Mouse (Mus musculus): Measurements from ENCODE around the gene Rbx1. TPM values are rescaled to one million over a fixed set of nuclear protein-coding genes. Genes with fewer than 3 reads are reported as not detected.

Rbx1 gene
- polyA plus RNA-seq, 1 experiment from 2014 or later: 465 TPM

- H3K9me3 ChIP-seq (ENCODE audit: low read length): no peaks in the 10 kb centered on the region
- no peak overlapping the region for H3K4me2 ChIP-seq (replicated peaks; ENCODE audit: low read depth, low read length)
- TF ChIP-seq CTCF (IDR thresholded peaks at IDR 0.05) (no peak), EP300 (IDR thresholded peaks at IDR 0.05) (no peak)
- H3K4me1 ChIP-seq (ENCODE audit: insufficient read depth, low read depth, low read length): no peaks in the 10 kb centered on the region
- H3K36me3 ChIP-seq (ENCODE audit: insufficient read depth, low read length): peaks cover 19% of the 10 kb centered on the region; the same call in 1 of the 2 replicates
- ATAC-seq (no peak), DNase-seq (ENCODE audit: low spot score) (no peak)
- H3K27me3 ChIP-seq (replicated peaks; ENCODE audit: insufficient read depth, low read length): no peaks in the 10 kb centered on the region
- H3K9ac ChIP-seq (replicated peaks; ENCODE audit: low read depth): no peak overlapping the region
- 83% methylated on average over 2 of the region's 2 CpGs for WGBS
- no peak overlapping the region for H3K4me3 ChIP-seq (ENCODE audit: low read depth, low read length)
- no peak overlapping the region for H3K27ac ChIP-seq (ENCODE audit: low read length)
Measured at GRCm38 (mm10) chr15:81427947-81428346, 38.1 kb upstream of the Rbx1 start.

- ATAC-seq (no peak), DNase-seq (ENCODE audit: low spot score) (no peak)
- no peak overlapping the region for H3K27ac ChIP-seq (ENCODE audit: low read length)
- TF ChIP-seq EP300 (IDR thresholded peaks at IDR 0.05) (no peak), CTCF (IDR thresholded peaks at IDR 0.05) (no peak)
- 95% methylated on average over 1 of the region's 1 CpGs for WGBS
- no peaks in the 10 kb centered on the region for H3K4me1 ChIP-seq (ENCODE audit: insufficient read depth, low read depth, low read length)
- no peaks in the 10 kb centered on the region for H3K27me3 ChIP-seq (replicated peaks; ENCODE audit: insufficient read depth, low read length)
- H3K4me3 ChIP-seq (ENCODE audit: low read depth, low read length): no peak overlapping the region
- no peaks in the 10 kb centered on the region for H3K9me3 ChIP-seq (ENCODE audit: low read length)
- H3K9ac ChIP-seq (replicated peaks; ENCODE audit: low read depth): no peak overlapping the region
- peaks cover 19% of the 10 kb centered on the region; the same call in 1 of the 2 replicates for H3K36me3 ChIP-seq (ENCODE audit: insufficient read depth, low read length)
- no peak overlapping the region for H3K4me2 ChIP-seq (replicated peaks; ENCODE audit: low read depth, low read length)
Measured at GRCm38 (mm10) chr15:81431195-81431594, 34.9 kb upstream of the Rbx1 start.

GRCm38 (mm10) chr15:81438345-81438744, 27.8 kb upstream of the Rbx1 start:
- WGBS: 95% methylated on average over 1 of the region's 1 CpGs
- TF ChIP-seq EP300 (IDR thresholded peaks at IDR 0.05): no peak
- no peak for TF ChIP-seq CTCF (IDR thresholded peaks at IDR 0.05)
- Histone ChIP-seq H3K9me3 (ENCODE audit: low read length) (no peaks in the 10 kb centered on the region), H3K4me1 (ENCODE audit: insufficient read depth, low read depth, low read length) (no peaks in the 10 kb centered on the region), H3K4me2 (replicated peaks; ENCODE audit: low read depth, low read length) (no peak overlapping the region), H3K27ac (ENCODE audit: low read length) (no peak overlapping the region), H3K4me3 (ENCODE audit: low read depth, low read length) (no peak overlapping the region), H3K36me3 (ENCODE audit: insufficient read depth, low read length) (no peaks in the 10 kb centered on the region), H3K9ac (replicated peaks; ENCODE audit: low read depth) (no peak overlapping the region), H3K27me3 (replicated peaks; ENCODE audit: insufficient read depth, low read length) (no peaks in the 10 kb centered on the region)
- DNase-seq (ENCODE audit: low spot score) (no peak), ATAC-seq (no peak)

- no peak overlapping the region for H3K27ac ChIP-seq (ENCODE audit: low read length)
- H3K9me3 ChIP-seq (ENCODE audit: low read length): no peaks in the 10 kb centered on the region
- H3K9ac ChIP-seq (replicated peaks; ENCODE audit: low read depth): no peak overlapping the region
- ATAC-seq (no peak), DNase-seq (ENCODE audit: low spot score) (no peak)
- H3K4me1 ChIP-seq (ENCODE audit: insufficient read depth, low read depth, low read length): no peaks in the 10 kb centered on the region
- H3K36me3 ChIP-seq (ENCODE audit: insufficient read depth, low read length): no peaks in the 10 kb centered on the region
- TF ChIP-seq CTCF (IDR thresholded peaks at IDR 0.05) (no peak), EP300 (IDR thresholded peaks at IDR 0.05) (no peak)
- no peak overlapping the region for H3K4me2 ChIP-seq (replicated peaks; ENCODE audit: low read depth, low read length)
- no peak overlapping the region for H3K4me3 ChIP-seq (ENCODE audit: low read depth, low read length)
- H3K27me3 ChIP-seq (replicated peaks; ENCODE audit: insufficient read depth, low read length): no peaks in the 10 kb centered on the region
Measured at GRCm38 (mm10) chr15:81439236-81439635, 26.9 kb upstream of the Rbx1 start.

- Histone ChIP-seq H3K27me3 (replicated peaks; ENCODE audit: insufficient read depth, low read length) (no peaks in the 10 kb centered on the region), H3K4me2 (replicated peaks; ENCODE audit: low read depth, low read length) (no peak overlapping the region), H3K4me1 (ENCODE audit: insufficient read depth, low read depth, low read length) (no peaks in the 10 kb centered on the region), H3K36me3 (ENCODE audit: insufficient read depth, low read length) (peaks cover 11% of the 10 kb centered on the region), H3K27ac (ENCODE audit: low read length) (no peak overlapping the region), H3K9me3 (ENCODE audit: low read length) (no peaks in the 10 kb centered on the region), H3K9ac (replicated peaks; ENCODE audit: low read depth) (no peak overlapping the region), H3K4me3 (ENCODE audit: low read depth, low read length) (no peak overlapping the region)
- peak; percentile 70 for ATAC-seq
- TF ChIP-seq EP300 (IDR thresholded peaks at IDR 0.05) (no peak), CTCF (IDR thresholded peaks at IDR 0.05) (peak; percentile 92)
- 48% methylated on average over 3 of the region's 3 CpGs for WGBS
- peak; percentile 85 for DNase-seq (ENCODE audit: low spot score)
Measured at GRCm38 (mm10) chr15:81448463-81448862, 17.6 kb upstream of the Rbx1 start.

- Histone ChIP-seq H3K27me3 (replicated peaks; ENCODE audit: insufficient read depth, low read length) (no peaks in the 10 kb centered on the region), H3K4me1 (ENCODE audit: insufficient read depth, low read depth, low read length) (no peaks in the 10 kb centered on the region), H3K36me3 (ENCODE audit: insufficient read depth, low read length) (no peaks in the 10 kb centered on the region), H3K27ac (ENCODE audit: low read length) (no peak overlapping the region), H3K4me3 (ENCODE audit: low read depth, low read length) (no peak overlapping the region), H3K9ac (replicated peaks; ENCODE audit: low read depth) (no peak overlapping the region), H3K9me3 (ENCODE audit: low read length) (no peaks in the 10 kb centered on the region; the same call in 1 of the 2 replicates), H3K4me2 (replicated peaks; ENCODE audit: low read depth, low read length) (no peak overlapping the region)
- TF ChIP-seq CTCF (IDR thresholded peaks at IDR 0.05): peak; percentile 26; the same call in 1 of the 2 replicates
- no peak for TF ChIP-seq EP300 (IDR thresholded peaks at IDR 0.05)
- 79% methylated on average over 7 of the region's 7 CpGs for WGBS
- ATAC-seq (no peak), DNase-seq (ENCODE audit: low spot score) (no peak)
Measured at GRCm38 (mm10) chr15:81461523-81461922, 4.6 kb upstream of the Rbx1 start.
